Mouse (Mus musculus) liver, embryonic 11.5 days (tissue): ENCODE measurements around the gene Snapin. TPM values are rescaled to one million over a fixed set of nuclear protein-coding genes. Genes with fewer than 3 reads are reported as not detected.

ENCODE experiments used
- ATAC-seq: fragments of 200-750 bp; cut with Nextera tagmentation; replicated peaks from 2 replicates; pipeline ENCODE4 v1.8.0; 2017; ENCODE audit warnings: moderate number of reproducible peaks, mild to moderate bottlenecking, moderate TSS enrichment, moderate library complexity; ENCODE audit not compliant: low FRiP score
- DNase-seq: peaks from one replicate; pipeline ENCODE4 v3.0.0-alpha.2; 2017; ENCODE audit warnings: low spot score
- H3K27ac ChIP-seq: fragments of 300-500 bp; sonication (generic); 2 replicates; pipeline ENCODE4 v1.5.1; 2014; ENCODE audit warnings: mild to moderate bottlenecking, low read depth, low read length, control low read depth
- H3K27me3 ChIP-seq: fragments of 300-500 bp; sonication (generic); replicated peaks from 2 replicates; pipeline ENCODE4 v1.6.1; 2014; ENCODE audit warnings: low read length, mixed read lengths; ENCODE audit not compliant: control insufficient read depth, insufficient read depth
- H3K36me3 ChIP-seq: fragments of 300-500 bp; sonication (generic); 2 replicates; pipeline ENCODE4 v1.6.1; 2014; ENCODE audit warnings: mild to moderate bottlenecking, low read length, moderate library complexity, mixed read lengths; ENCODE audit not compliant: control insufficient read depth, insufficient read depth
- H3K4me1 ChIP-seq: fragments of 300-500 bp; sonication (generic); replicated peaks from 2 replicates; pipeline ENCODE4 v1.6.1; 2014; ENCODE audit warnings: low read length, mixed read lengths; ENCODE audit not compliant: control insufficient read depth, insufficient read depth
- H3K4me2 ChIP-seq: fragments of 300-500 bp; sonication (generic); 2 replicates; pipeline ENCODE4 v1.6.1; 2014; ENCODE audit warnings: mild to moderate bottlenecking, control low read depth, moderate library complexity
- H3K4me3 ChIP-seq: fragments of 300-500 bp; sonication (generic); 2 replicates; pipeline ENCODE4 v1.5.1; 2014; ENCODE audit warnings: low read depth, low read length, control low read depth
- H3K9ac ChIP-seq: fragments of 300-500 bp; sonication (generic); 2 replicates; pipeline ENCODE4 v1.6.1; 2014; ENCODE audit warnings: low read depth, low read length, control low read depth
- H3K9me3 ChIP-seq: fragments of 300-500 bp; sonication (generic); 2 replicates; pipeline ENCODE4 v1.6.1; 2016; ENCODE audit warnings: low read length, inconsistent platforms, mixed read lengths; ENCODE audit not compliant: control insufficient read depth
- WGBS: fragments of 180-500 bp; shearing (Covaris S2); extraction: QIAGEN DNeasy Blood & Tissue Kit; methylation state at CpG from one replicate; pipeline ENCODE4 v1.1.7; 2014; 5-methylcytosine and 5-hydroxymethylcytosine counted together
- polyA plus RNA-seq: library from polyadenylated mRNA; unstranded; fragments of >200 nt; fragmentation: Nextera tagmentation; extraction: Ambion mirVana; gene quantifications from 2 replicates; pipeline ENCODE4 v1.2.1, GENCODE M21; 2014

Gene Snapin
- polyA plus RNA-seq, 1 experiment from 2014 or later: 46.4 TPM

DNA sequence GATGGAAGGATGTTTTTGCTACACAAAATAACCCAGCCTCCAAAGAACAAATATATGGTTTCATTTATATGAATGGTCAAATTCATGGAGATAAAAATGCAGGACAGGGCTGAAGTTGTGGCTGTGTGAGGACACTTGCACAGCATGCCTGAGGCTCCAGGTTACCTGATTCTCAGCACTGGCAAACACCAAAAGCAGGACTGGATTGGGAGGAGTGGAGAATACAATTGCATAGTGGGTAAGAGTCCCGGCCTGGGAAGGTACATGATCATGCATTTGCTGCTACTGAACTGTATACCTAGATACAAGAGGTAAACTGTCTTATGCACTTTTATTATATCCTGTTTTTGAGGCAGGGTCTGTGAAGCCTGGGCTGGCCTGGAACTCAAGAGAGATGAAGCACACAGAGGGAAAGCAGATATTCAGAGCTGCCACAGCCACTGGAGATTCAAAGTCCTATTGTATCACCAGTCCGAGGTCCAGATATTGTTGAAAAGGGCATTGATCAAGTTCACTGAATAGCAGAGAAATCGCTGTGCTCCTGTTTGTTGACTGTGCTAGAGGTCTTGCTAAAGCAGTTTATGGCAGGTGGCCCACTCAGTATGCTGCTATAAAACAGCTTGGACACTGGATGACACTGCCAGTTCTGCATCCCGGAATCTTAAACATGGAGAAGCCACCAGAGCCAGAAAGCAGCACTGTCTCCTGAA is 3.2 kb upstream of the Snapin start:
- Histone ChIP-seq H3K27ac (no peak overlapping the region), H3K9ac (no peak overlapping the region), H3K4me2 (no peak overlapping the region), H3K4me3 (no peak overlapping the region), H3K9me3 (no peaks in the 10 kb centered on the region), H3K4me1 (no peaks in the 10 kb centered on the region), H3K27me3 (no peaks in the 10 kb centered on the region), H3K36me3 (peaks cover 31% of the 10 kb centered on the region)
- no peak for ATAC-seq
- WGBS: 63% methylated on average over 4 of the region's 4 CpGs
- DNase-seq: no peak

- no peaks in the 10 kb centered on the region for H3K27me3 ChIP-seq
- H3K9me3 ChIP-seq: no peaks in the 10 kb centered on the region
- H3K4me2 ChIP-seq: no peak overlapping the region; the same call in 1 of the 2 replicates
- DNase-seq (no peak), ATAC-seq (peak; percentile 37; the same call in 1 of the 2 replicates)
- H3K36me3 ChIP-seq: peaks cover 24% of the 10 kb centered on the region
- H3K4me3 ChIP-seq: no peak overlapping the region
- H3K4me1 ChIP-seq: no peaks in the 10 kb centered on the region
- WGBS: 46% methylated on average over 2 of the region's 2 CpGs
- no peak overlapping the region for H3K9ac ChIP-seq
- no peak overlapping the region for H3K27ac ChIP-seq
These were observed 517 bp upstream of the Snapin start for GRCm38 (mm10) chr3:90491350-90491749.

GRCm38 (mm10) chr3:90488576-90488975 is 2.3 kb downstream of the Snapin start:
- no peaks in the 10 kb centered on the region for H3K27me3 ChIP-seq
- no peaks in the 10 kb centered on the region for H3K4me1 ChIP-seq
- peaks cover 28% of the 10 kb centered on the region; the same call in 1 of the 2 replicates for H3K36me3 ChIP-seq
- ATAC-seq: no peak
- no peak overlapping the region for H3K4me2 ChIP-seq
- no peak overlapping the region for H3K4me3 ChIP-seq
- H3K9ac ChIP-seq: no peak overlapping the region
- no peaks in the 10 kb centered on the region for H3K9me3 ChIP-seq
- no peak for DNase-seq
- H3K27ac ChIP-seq: no peak overlapping the region
- WGBS: 91% methylated on average over 6 of the region's 6 CpGs

- 83% methylated on average over 5 of the region's 5 CpGs for WGBS
- peaks cover 39% of the 10 kb centered on the region for H3K36me3 ChIP-seq
These were observed 3.8 kb downstream of the Snapin start for GRCm38 (mm10) chr3:90486998-90487397.

GRCm38 (mm10) chr3:90475831-90476611 is 14.8 kb downstream of the Snapin start, which contains the start of gene Ilf2:
Ilf2 (plus strand) TSS chr3:90476126.
- ATAC-seq (peak; percentile 98), DNase-seq (peak; percentile 97)
- peak within 1 kb of the TSS; percentile 85 for H3K9ac ChIP-seq
- H3K27ac ChIP-seq: peak within 1 kb of the TSS; percentile 86
- no peaks in the 10 kb centered on the region for H3K9me3 ChIP-seq
- peak within 1 kb of the TSS; percentile 90 for H3K4me3 ChIP-seq
- H3K4me2 ChIP-seq: peak within 1 kb of the TSS; percentile 94
- peaks cover 22% of the 10 kb centered on the region for H3K36me3 ChIP-seq
- WGBS: under 1% methylated on average over 45 of the region's 45 CpGs
- H3K27me3 ChIP-seq: no peaks in the 10 kb centered on the region
- peaks cover 7% of the 10 kb centered on the region for H3K4me1 ChIP-seq

More at GRCm38 (mm10) chr3:90486998-90487397, 3.8 kb downstream of the Snapin start:
- DNase-seq: no peak
- Histone ChIP-seq H3K4me3 (no peak overlapping the region), H3K9me3 (no peaks in the 10 kb centered on the region), H3K9ac (no peak overlapping the region), H3K27me3 (no peaks in the 10 kb centered on the region), H3K4me2 (no peak overlapping the region), H3K27ac (no peak overlapping the region), H3K4me1 (no peaks in the 10 kb centered on the region)
- ATAC-seq: no peak

DNA sequence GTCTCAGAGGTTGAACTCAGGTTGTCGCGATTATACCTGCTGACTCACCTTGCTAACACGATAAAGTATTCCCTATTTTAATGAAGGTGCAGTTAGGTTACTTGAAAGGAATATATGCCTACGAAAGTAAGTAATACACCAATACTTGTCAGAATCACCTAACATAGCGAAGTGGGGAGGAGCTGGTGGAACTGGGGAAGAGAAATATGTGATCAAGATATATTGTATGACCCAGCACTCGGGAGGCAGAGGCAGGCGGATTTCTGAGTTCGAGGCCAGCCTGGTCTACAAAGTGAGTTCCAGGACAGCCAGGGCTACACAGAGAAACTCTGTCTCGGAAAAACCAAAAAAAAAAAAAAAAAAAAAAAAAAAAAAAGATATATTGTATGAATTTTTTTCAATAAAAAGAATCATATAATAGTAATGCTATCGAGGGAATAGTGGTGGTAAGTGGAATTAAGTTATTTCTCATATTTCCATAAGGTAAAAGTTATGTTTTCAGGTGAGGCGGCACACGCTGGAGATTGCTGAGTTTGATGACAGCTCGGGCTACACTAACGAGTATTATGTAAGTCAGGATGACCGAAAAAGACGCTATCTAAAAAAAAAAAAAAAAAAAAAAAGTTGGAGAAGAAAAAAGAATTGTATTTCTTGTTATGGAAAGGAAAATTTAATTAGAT is 15.5 kb downstream of the Snapin start:
- Histone ChIP-seq H3K4me3 (peak overlapping the region; percentile 39; the same call in 1 of the 2 replicates), H3K9ac (no peak overlapping the region), H3K9me3 (no peaks in the 10 kb centered on the region), H3K4me1 (peaks cover 7% of the 10 kb centered on the region), H3K36me3 (peaks cover 20% of the 10 kb centered on the region), H3K27ac (no peak overlapping the region), H3K27me3 (no peaks in the 10 kb centered on the region), H3K4me2 (peak overlapping the region; percentile 55)
- peak; percentile 3; the same call in 1 of the 2 replicates for ATAC-seq
- WGBS: 37% methylated on average over 15 of the region's 16 CpGs
- DNase-seq: no peak

DNA sequence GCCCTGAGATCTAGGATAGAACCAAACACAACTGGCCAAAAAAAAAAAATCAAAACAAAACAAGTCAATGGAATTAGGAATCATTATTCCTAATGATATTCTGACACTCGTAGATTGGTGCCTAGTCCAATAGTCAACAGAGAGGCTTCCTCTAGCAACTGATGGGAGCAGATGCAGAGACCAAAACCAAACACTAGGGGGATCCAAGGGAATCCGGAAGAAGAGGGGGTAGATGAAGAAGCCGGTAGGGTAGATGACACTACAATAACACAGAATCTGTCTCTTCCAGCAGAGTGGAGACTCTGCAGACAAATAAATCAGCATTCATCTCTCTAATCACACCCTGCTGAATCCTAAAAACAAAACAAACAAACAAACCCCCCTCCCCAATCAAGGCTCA is 18.6 kb downstream of the Snapin start:
- Histone ChIP-seq H3K4me2 (no peak overlapping the region), H3K9me3 (no peaks in the 10 kb centered on the region), H3K9ac (no peak overlapping the region), H3K27me3 (no peaks in the 10 kb centered on the region), H3K36me3 (0 out of 2 replicates have a peak, but pooled peaks cover 1% of the 10 kb centered on the region), H3K27ac (no peak overlapping the region), H3K4me1 (peaks cover 5% of the 10 kb centered on the region), H3K4me3 (no peak overlapping the region)
- DNase-seq: no peak
- 20% methylated on average over 3 of the region's 3 CpGs for WGBS
- no peak for ATAC-seq

- ATAC-seq (no peak), DNase-seq (no peak)
- Histone ChIP-seq H3K36me3 (no peaks in the 10 kb centered on the region), H3K9me3 (no peaks in the 10 kb centered on the region), H3K27ac (no peak overlapping the region), H3K27me3 (peaks cover 34% of the 10 kb centered on the region), H3K4me2 (no peak overlapping the region), H3K4me1 (peaks cover 7% of the 10 kb centered on the region), H3K4me3 (no peak overlapping the region), H3K9ac (no peak overlapping the region)
- 88% methylated on average over 10 of the region's 10 CpGs for WGBS
These were observed 23.1 kb downstream of the Snapin start for GRCm38 (mm10) chr3:90467618-90468300.
